Mouse (Mus musculus): ENCODE measurements around the gene Aida.

- TF ChIP-seq FOSL1 (IDR thresholded peaks at IDR 0.05; ENCODE audit: insufficient read depth, low read length, poor library complexity, severe bottlenecking) (no peak), MAX (IDR thresholded peaks at IDR 0.05) (no peak), CTCF (IDR thresholded peaks at IDR 0.05; ENCODE audit: control insufficient read depth, insufficient read depth, insufficient read length) (no peak), USF1 (IDR thresholded peaks at IDR 0.05; ENCODE audit: low read depth) (no peak)
Observed at GRCm38 (mm10) chr1:183324433-183324832, 28.0 kb downstream of the Aida start.
